Mouse (Mus musculus): ENCODE data around the gene Hectd4.
"Not testable (repeated sequence)": the region's sequence is repeated elsewhere in the genome, so short reads cannot be mapped to it uniquely, and the experiment has no call there.

DNA sequence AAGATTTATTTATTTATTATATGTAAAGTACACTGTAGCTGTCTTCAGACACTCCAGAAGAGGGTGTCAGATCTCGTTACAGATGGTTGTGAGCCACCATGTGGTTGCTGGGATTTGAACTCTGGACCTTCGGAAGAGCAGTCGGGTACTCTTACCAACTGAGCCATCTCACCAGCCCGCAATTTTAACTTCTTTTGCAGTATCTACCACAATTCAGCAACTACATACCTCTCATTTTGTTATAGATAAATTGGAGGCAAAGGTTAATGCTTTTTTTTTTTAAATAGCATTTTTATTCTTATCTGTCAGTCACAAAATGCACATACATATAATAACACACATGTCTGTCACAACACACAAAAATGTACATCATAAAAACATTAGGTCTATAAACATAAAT, 4.0 kb downstream of the Hectd4 start:
- TF ChIP-seq POLR2A (IDR thresholded peaks at IDR 0.05; ENCODE audit: low read depth, low read length); ZC3H11A (IDR thresholded peaks at IDR 0.05; ENCODE audit: low read depth, low read length); NRF1 (IDR thresholded peaks at IDR 0.05; ENCODE audit: low read depth, low read length); CTCF (conservative IDR thresholded peaks at IDR 0.05 in 1 of 2, IDR thresholded peaks at IDR 0.05 in 1 of 2; ENCODE audit: low read depth in 2 of 2, low read length in 2 of 2); EP300 (IDR thresholded peaks at IDR 0.05; ENCODE audit: low read length); MYC (IDR thresholded peaks at IDR 0.05; ENCODE audit: low read depth, low read length); RCOR1 (conservative IDR thresholded peaks at IDR 0.05; ENCODE audit: low read depth, low read length); CHD2 (IDR thresholded peaks at IDR 0.05; ENCODE audit: low read length); ZKSCAN1 (IDR thresholded peaks at IDR 0.05; ENCODE audit: borderline replicate concordance, low read depth, low read length); ZNF384 (IDR thresholded peaks at IDR 0.05; ENCODE audit: low read depth, low read length); HCFC1 (IDR thresholded peaks at IDR 0.05; ENCODE audit: low read depth, low read length); SIN3A (IDR thresholded peaks at IDR 0.05; ENCODE audit: low read length); JUND (conservative IDR thresholded peaks at IDR 0.05; ENCODE audit: low read depth, low read length): not testable (repeated sequence)
